Mouse (Mus musculus): ENCODE results near the gene Pdcd6ip.
"Not testable (repeated sequence)": the region's sequence is repeated elsewhere in the genome, so short reads cannot be mapped to it uniquely, and the experiment has no call there.

The Pdcd6ip gene

GRCm38 (mm10) chr9:113701441-113702160 lies 6.5 kb downstream of the Pdcd6ip start:
- DNase-seq (ENCODE audit: low spot score), result no peak

DNA sequence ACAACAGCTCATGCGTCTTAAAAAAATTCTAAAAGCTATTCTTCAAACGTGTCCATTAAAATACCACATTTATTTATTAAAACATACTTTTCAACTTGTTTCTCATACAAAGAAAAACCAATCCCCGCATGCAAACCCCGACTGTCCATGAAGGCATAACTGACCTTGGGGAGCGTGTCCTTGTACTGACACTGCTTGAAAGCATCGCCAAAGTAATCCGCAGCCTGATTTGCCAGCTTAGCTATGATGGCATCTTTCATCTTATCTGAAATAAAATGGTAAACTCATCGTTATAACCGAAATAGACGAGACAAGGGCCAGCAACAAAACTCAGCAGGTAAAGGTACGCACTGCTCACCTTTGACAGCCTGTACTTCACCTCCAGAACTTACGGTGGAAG lies 20.6 kb downstream of the Pdcd6ip start:
- DNase-seq (ENCODE audit: low spot score), result no peak

DNA sequence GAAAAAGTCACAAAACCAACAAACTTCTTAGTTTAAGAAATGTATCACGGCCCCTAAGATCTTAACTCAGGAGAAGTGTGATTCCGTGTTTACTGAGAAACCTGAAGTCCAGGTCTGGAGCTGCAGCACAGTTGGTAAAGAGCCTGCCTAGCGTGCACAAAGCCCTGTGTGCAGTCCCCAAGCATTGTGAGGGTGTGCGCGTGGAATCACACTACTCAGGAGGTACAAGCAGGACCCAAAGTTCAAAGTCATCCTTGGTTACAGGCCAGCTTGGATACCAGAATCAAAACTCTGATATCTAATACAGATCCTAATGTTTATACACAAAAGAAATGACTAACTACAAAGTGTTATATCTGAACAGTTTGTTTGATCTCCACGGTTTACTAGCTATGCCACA lies 34.3 kb downstream of the Pdcd6ip start:
- DNase-seq (ENCODE audit: low spot score), result no peak

DNA sequence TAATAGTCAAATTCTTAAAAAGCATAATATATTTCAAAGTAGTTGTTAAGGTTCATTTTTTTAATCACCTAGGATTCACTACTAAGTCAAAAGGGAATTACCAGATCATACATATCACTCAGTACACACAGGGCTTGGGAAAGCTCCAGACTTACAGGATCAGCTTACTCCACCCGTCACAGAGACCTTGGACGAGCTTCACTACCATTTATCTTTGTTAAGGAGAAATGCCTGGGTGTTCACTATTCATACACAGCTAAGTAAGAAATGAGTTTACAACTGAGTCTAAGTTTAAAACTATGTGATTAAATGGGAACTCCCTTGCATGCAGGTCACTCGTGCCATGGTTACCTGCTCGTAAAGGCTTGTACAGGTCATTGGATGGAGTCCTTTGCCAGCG lies 35.7 kb downstream of the Pdcd6ip start:
- DNase-seq (ENCODE audit: low spot score), result no peak

GRCm38 (mm10) chr9:113670857-113671106 lies 37.3 kb downstream of the Pdcd6ip start:
- DNase-seq (ENCODE audit: low spot score), result no peak

- DNase-seq (ENCODE audit: low spot score), result no peak
Measured at GRCm38 (mm10) chr9:113670105-113670856, 37.8 kb downstream of the Pdcd6ip start.

GRCm38 (mm10) chr9:113663476-113663875 lies 44.6 kb downstream of the Pdcd6ip start:
- no peak for DNase-seq (ENCODE audit: low spot score)

DNA sequence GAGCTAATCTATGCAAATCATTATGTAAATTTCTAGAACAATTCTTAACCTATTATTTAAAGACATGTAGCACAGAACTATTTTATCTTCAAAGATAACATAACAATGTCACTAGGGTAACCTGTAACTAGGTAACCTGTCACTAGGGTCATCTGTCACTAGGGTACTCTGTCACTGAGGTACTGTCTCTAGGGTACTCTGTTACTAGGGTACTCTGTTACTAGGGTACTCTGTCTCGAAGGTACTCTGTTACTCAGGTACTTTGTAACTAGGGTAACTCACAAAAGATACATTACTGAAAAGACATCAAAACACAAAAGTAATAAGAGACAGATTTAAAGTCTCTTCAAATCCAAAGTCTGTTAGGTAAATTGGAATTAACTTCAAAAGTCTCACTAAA lies 50.2 kb downstream of the Pdcd6ip start:
- DNase-seq (ENCODE audit: low spot score), result no peak

DNA sequence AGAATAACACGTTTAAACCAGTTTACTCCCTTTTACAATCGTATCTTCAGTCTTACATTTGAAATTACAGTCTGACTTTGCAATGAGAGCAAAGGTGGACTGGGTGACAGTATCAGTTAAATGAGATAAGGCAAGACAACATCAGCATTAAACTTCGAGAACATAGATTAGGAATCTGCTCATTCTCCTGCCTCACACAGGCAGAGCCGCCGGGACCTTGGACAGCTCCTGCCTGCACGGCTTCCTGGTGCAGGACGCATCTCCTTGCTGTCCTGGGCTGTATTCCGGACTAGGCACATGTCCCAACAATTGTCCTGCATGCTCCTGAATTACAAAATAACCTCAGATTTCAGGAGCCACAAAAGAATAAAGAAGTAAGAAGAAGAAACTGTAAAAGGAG lies 54.5 kb downstream of the Pdcd6ip start:
- DNase-seq (ENCODE audit: low spot score), result no peak

- DNase-seq (ENCODE audit: low spot score), result no peak
Measured at GRCm38 (mm10) chr9:113650787-113651186, 57.3 kb downstream of the Pdcd6ip start.

DNA sequence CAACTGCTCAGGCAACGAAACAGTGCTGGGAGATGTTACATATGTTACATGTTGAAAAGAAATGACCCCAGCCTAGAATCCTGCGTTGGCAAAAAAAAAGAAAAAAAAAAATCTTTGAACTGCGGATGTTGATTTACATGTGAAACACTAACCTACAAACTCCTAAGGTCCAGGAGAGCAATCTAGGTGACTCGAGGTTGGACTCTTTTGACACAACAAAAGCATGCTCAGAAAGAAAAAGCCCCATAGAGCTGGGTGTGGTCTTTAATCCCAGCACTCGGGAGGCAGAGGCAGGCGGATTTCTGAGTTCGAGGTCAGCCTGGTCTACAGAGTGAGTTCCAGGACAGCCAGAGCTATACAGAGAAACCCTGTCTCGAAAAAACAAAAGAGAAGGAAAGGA lies 58.8 kb downstream of the Pdcd6ip start:
- not testable (repeated sequence) for DNase-seq (ENCODE audit: low spot score)

DNA sequence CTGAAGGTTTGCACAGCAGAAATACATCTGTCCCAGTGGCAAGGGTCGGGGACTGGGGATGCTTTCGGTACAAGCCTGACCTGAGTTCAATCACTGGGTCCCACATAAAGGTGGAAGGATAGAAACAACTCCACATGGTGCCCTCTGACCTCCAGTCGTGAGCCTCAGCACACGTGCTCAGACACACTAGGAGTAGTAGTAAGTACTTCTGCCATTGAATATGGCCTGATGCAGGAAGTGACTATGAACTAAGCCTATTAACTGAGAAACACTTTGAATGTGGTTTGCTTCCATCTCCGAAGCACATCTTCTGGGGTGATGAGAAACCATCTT lies 62.3 kb downstream of the Pdcd6ip start:
- DNase-seq (ENCODE audit: low spot score), result no peak

DNA sequence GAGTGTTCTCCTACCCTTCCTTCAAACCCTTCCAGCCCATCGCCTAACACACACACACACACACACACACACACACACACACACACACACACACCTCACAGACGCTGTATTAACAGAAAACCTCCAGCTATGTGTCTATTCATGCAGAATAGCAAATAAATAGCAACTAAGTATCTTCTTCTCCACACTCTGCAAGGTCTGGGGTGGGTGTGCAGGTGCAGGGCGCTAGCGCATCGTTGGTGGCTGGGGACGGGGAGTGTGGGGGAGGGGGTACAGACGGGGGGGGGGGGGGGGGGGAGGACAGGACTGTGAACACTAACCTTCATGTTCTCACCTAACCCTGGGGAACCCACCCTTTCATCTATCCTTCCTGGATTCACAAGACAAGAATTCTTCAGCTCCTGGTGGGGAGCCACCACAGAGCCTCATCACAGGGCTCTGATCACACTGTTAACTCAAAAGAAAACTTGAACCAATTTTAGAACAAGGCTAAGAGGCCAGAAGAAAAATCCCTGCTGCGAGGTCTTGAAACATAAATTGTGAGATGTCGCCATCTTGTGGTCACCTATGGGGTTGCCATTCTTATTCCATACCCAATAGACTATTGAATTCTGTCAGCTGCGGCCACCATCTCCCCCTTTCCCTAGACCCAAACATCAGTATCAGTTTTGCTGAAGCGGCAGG lies 62.8 kb downstream of the Pdcd6ip start:
- DNase-seq (ENCODE audit: low spot score), result peak; percentile 20

DNA sequence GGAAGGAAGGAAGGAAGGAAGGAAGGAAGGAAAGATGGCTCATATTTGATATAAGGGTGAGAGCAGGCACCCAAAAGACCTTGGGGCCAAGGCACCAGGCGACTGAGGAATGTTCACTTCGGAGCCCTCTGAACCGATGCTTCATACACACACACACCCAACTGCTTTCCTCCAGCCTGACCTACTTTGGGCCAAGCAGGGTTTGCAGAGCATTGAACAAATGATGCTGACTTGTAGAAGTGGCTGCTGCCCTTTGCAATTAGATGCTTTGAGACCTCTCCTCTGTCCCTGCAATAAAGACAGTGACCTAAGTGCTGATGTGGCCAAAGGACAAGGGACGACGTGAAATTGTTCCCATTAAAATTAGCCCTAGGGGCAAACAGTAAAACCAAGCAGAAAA lies 63.4 kb downstream of the Pdcd6ip start:
- DNase-seq (ENCODE audit: low spot score), result no peak

GRCm38 (mm10) chr9:113644076-113644475 lies 64.0 kb downstream of the Pdcd6ip start:
- DNase-seq (ENCODE audit: low spot score), result no peak

DNA sequence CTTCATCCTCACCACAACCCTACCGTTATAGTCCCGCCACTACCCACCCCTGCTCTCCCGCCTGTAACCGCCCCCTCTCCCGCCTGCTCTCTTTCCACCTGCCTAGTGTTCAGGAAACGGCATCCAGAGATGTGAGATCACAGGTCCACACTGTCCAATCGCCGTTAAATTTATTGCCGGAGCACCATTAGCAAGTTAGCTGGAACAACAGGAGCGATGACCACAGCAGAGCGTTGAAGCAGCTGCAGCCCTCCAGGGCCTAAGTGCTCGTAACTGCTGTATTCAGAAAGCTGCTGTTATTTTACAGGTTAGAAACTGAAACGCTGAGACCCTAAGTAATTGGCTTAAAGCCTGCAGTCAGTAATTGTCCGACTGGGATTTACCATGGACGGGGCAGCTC lies 64.4 kb downstream of the Pdcd6ip start:
- no peak for DNase-seq (ENCODE audit: low spot score)

DNA sequence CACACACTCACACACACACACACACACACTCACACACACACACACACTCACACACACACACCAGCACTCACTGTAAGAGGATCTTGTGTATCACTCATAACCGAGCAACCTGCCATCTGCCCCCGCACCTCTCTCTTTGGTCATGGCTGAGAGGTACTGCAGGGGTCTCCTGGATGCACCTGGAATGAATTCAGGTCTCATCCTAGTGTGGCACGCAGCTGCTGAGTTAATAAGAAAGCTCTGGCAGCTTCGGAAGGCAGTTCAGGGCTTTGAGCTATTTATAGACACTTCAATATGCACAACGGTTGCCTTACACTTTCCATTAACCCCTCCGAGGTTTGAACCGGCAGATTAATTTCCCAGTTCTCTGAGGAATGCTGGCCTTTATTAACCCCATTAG lies 73.1 kb downstream of the Pdcd6ip start:
- no peak for DNase-seq (ENCODE audit: low spot score)

GRCm38 (mm10) chr9:113633168-113633744 lies 74.8 kb downstream of the Pdcd6ip start:
- no peak for DNase-seq (ENCODE audit: low spot score)

DNA sequence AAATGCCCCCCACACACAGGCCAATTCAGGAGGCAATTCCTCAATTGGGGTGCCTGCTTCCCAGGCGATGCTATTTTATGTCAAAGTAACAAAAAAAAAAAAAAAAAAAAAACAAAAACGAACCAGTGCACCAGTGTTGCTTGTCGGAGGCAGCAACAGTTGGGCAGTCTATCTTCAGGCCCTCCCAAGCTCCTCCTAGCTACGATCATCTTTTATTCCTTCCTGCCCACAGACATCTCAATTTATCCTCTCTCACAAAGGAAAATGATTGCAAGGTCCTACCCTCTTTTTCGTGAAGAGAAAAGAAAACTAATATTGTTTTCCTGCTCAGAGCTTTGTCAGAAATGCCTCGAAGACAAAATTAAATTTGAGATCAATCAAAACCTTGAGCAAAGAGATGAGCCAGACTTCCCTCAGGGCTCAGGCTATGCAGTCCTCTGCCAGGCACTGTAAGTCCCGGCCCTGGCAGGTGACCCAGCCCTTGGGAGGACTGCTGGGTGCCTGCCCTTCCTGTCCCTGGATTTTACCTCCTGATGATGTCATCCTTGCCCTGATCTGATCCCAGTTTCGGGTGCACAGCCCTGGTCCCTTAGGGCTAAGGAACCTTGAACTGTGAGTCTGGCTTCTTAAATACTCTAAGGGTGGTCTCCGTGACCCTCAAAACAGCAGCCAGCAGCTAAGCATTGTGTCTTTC lies 75.6 kb downstream of the Pdcd6ip start:
- DNase-seq (ENCODE audit: low spot score), result no peak

- peak; percentile 19 for DNase-seq (ENCODE audit: low spot score)
Measured at GRCm38 (mm10) chr9:113629632-113630031, 78.4 kb downstream of the Pdcd6ip start.

DNA sequence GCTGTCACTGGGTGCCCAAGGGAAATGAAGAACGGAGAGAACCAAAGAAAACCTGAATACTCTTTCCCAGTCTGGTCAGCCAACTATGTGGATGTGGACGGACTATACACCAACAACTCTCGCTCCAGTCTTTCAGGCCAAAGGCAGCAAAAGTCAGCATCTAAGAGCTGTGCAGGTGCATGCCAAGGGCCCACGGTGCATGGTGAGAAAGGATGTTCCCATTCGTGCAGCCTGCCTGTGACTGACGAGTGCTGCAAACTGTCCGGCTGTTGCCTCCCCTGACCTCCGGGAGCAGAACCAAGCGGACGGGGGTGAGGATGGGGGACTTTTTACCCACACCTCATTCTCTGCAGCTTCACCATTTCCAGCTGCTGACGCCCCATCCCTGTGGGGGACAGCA lies 78.9 kb downstream of the Pdcd6ip start:
- DNase-seq (ENCODE audit: low spot score), result no peak

- DNase-seq (ENCODE audit: low spot score), result no peak
Measured at GRCm38 (mm10) chr9:113628780-113629179, 79.3 kb downstream of the Pdcd6ip start.

DNA sequence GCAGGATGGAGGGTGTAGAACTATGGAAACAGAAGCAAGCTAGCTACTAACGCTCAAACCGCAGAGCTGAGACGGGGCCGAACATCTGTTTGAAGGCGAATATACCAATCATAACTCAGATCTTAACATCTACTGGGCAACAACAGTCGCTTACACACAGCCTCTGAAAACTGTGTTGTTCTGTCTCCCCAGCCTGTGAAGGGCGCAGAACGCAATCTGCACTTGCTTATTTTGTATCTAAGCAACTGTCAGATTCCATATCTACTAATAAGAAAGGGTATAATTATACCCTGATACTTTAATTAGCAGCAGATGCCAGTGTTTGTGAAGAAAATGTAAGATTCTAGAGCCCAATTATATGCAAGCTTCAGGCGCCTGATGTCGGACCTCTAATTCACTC lies 81.3 kb downstream of the Pdcd6ip start:
- no peak for DNase-seq (ENCODE audit: low spot score)
